Mouse (Mus musculus) liver, embryonic 14.5 days (tissue): ENCODE measurements at regions not wholly inside any gene's neighbourhood (a gene's known extent, or its start where the extent isn't known, plus 50 kb on each side); places are given as distances from the start of the nearest gene placed in this dataset.

Source experiments
- ATAC-seq: fragments of 200-750 bp; cut with Nextera tagmentation; 2 replicates; pipeline ENCODE4 v1.8.0; 2017; ENCODE audit warnings: moderate number of reproducible peaks, mild to moderate bottlenecking, moderate library complexity; ENCODE audit not compliant: insufficient read depth
- DNase-seq, 3 experiments: peaks; one replicate each; pipeline ENCODE4 v3.0.0-alpha.2; 2012 to 2013; ENCODE audit warnings: low read depth in 3 of 3, low spot score in 3 of 3
- H3K27ac ChIP-seq: fragments of 300-500 bp; sonication (generic); 2 replicates; pipeline ENCODE4 v1.5.1; 2014; ENCODE audit warnings: moderate library complexity, mild to moderate bottlenecking, control low read depth, inconsistent platforms
- H3K27me3 ChIP-seq: fragments of 300-500 bp; sonication (generic); 2 replicates; pipeline ENCODE4 v1.6.1; 2014; ENCODE audit warnings: mild to moderate bottlenecking, low read length, moderate library complexity; ENCODE audit not compliant: control insufficient read depth, insufficient read depth
- H3K36me3 ChIP-seq: fragments of 300-500 bp; sonication (generic); replicated peaks from 2 replicates; pipeline ENCODE4 v1.6.1; 2014; ENCODE audit warnings: low read depth; ENCODE audit not compliant: control insufficient read depth, insufficient read depth
- H3K4me1 ChIP-seq, 2 experiments: fragments of 200-500 bp in 1 of 2; fragments of 300-500 bp in 1 of 2; sonication (generic) in 1 of 2; replicated peaks; 2 replicates each; pipeline ENCODE4 v1.6.1; 2012 to 2014; ENCODE audit warnings: antibody characterized with exemption in 1 of 2, inconsistent platforms in 1 of 2, low read length in 1 of 2; ENCODE audit not compliant: control insufficient read depth in 2 of 2, insufficient read depth in 2 of 2
- H3K4me2 ChIP-seq: fragments of 300-500 bp; sonication (generic); 2 replicates; pipeline ENCODE4 v1.6.1; 2014; ENCODE audit warnings: low read depth, mild to moderate bottlenecking, control low read depth, moderate library complexity
- H3K4me3 ChIP-seq, 2 experiments: fragments of 200-500 bp in 1 of 2; fragments of 300-500 bp in 1 of 2; sonication (generic) in 1 of 2; 2 replicates each; pipeline ENCODE4 v1.5.1; 2012 to 2014; ENCODE audit warnings: low read depth in 2 of 2, low read length in 2 of 2, mild to moderate bottlenecking in 2 of 2, control low read depth in 1 of 2, inconsistent platforms in 1 of 2, moderate library complexity in 1 of 2; ENCODE audit not compliant: insufficient read depth in 1 of 2
- H3K9ac ChIP-seq: fragments of 300-500 bp; sonication (generic); replicated peaks from 2 replicates; pipeline ENCODE4 v1.6.1; 2014; ENCODE audit warnings: mild to moderate bottlenecking, control low read depth, moderate library complexity
- H3K9me3 ChIP-seq: fragments of 300-500 bp; sonication (generic); 2 replicates; pipeline ENCODE4 v1.6.1; 2016; ENCODE audit warnings: low read length, mixed read lengths; ENCODE audit not compliant: control insufficient read depth
- CTCF ChIP-seq: IDR thresholded peaks from 2 replicates; pipeline ENCODE4 v1.5.1; 2016; ENCODE audit warnings: antibody characterized with exemption, low read depth, control low read depth
- EP300 ChIP-seq: IDR thresholded peaks from 2 replicates; pipeline ENCODE4 v1.6.1; 2016; ENCODE audit warnings: antibody characterized with exemption, low read depth
- WGBS: fragments of 180-500 bp; shearing (Covaris S2); extraction: QIAGEN DNeasy Blood & Tissue Kit; methylation state at CpG from one replicate; pipeline ENCODE4 v1.1.7; 2014; ENCODE audit not compliant: insufficient replicate concordance; 5-methylcytosine and 5-hydroxymethylcytosine counted together

DNA sequence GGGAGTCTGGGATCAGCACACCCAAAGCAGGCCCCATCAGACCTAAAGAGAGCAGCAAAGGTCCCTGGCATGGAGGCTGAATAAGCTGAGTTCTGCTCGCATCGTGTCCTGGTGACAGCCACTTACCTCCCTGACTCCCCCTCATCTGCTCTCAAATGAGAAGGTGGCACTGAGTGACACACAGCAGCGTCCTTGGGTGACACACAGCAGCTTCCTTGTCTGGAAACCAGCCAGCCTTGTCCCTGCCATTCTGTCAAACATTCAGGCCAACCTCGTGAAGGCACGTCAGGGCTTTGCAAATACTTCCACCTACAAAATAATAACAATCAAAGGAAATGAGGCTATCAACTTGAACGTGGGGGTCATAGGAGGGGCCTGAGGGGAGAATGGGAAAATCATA lies 183.7 kb upstream of the Dnajc19 start:
- Histone ChIP-seq H3K4me2 (no peak overlapping the region), H3K27me3 (no peaks in the 10 kb centered on the region), H3K27ac (no peak overlapping the region), H3K4me3 (no peak overlapping the region), H3K9ac (no peak overlapping the region), H3K36me3 (no peaks in the 10 kb centered on the region), H3K9me3 (no peaks in the 10 kb centered on the region), H3K4me1 (no peaks in the 10 kb centered on the region)
- TF ChIP-seq CTCF, result no peak
- TF ChIP-seq EP300, result no peak
- 39% methylated on average over 6 of the region's 6 CpGs for WGBS
- ATAC-seq (no peak), DNase-seq (no peak)

DNA sequence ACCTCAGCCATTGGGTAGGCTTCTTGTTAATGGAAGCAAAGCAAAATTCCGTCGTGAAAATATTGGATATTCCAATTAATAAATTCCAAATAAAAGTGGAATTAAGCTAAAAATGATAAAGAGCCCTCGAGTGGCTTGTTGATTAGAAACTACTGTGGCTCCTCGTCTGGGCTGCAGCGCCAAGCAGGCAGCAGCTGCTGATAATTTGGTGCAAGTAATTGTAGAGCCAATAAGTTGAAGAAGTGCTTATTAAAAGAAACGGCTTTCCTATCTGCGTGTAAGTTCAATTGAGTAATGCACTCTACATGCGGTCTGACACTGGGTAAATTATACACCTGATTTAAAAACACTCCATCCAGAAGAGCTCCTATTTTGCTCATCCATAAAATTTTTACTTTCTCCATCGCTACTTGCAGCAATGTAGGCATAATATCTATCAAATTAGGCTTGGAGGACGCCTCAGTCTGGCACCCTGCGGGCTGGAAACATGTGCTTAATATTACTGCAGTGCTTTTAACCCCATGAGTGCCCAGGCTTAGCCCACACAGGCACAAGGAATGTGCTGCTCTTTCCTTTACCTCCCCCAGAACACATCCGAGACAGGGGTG lies 171.7 kb upstream of the Dnajc19 start:
- Histone ChIP-seq H3K9me3 (no peaks in the 10 kb centered on the region), H3K4me3 (no peak overlapping the region), H3K4me2 (no peak overlapping the region), H3K36me3 (no peaks in the 10 kb centered on the region), H3K27ac (no peak overlapping the region), H3K4me1 (no peaks in the 10 kb centered on the region), H3K9ac (no peak overlapping the region), H3K27me3 (no peaks in the 10 kb centered on the region)
- DNase-seq (no peak), ATAC-seq (no peak)
- TF ChIP-seq EP300 (no peak), CTCF (no peak)
- 60% methylated on average over 12 of the region's 12 CpGs for WGBS

DNA sequence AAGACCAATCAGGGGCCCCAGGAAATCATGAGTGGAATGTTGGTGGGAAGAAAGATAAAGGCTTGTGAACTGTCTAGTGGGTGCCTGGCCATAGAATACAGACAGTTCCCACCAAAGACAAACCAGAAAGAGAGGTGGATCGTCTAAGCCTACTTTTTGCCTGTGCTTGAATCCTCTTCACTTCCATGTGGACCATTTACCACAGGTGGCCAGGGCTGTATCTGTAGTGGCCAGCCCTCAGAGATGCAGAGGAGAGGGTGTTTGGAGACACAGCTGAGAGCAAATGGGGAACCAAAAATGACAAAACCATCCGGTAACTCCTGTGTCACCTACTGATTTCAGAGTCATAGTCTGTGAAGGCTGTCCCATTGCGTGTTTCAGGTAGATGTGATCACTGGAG lies 161.0 kb upstream of the Dnajc19 start:
- no peak for ATAC-seq

DNA sequence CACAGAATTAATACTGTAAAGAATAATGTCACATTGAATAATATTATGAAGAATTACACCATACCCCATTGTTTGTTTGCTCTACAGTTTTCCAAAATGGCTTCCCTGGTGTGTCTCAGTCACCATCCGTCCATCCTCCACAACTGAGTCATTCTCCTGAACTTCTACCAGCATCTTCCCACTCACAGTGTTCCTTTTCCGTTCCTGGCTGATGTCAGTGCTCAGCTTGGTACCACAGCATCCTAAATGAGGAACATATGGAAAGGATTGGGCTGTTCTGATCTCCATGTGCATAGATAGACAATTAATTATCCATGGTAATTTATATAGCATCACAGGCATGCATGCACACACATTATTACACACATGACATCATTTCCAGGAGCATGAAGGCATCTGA lies 158.9 kb upstream of the Dnajc19 start:
- Histone ChIP-seq H3K27ac (no peak overlapping the region), H3K4me1 (no peaks in the 10 kb centered on the region), H3K4me2 (no peak overlapping the region), H3K9ac (no peak overlapping the region), H3K36me3 (no peaks in the 10 kb centered on the region), H3K4me3 (no peak overlapping the region), H3K27me3 (no peaks in the 10 kb centered on the region), H3K9me3 (no peaks in the 10 kb centered on the region)
- TF ChIP-seq CTCF, result no peak
- WGBS, result 35% methylated on average over 2 of the region's 2 CpGs
- ATAC-seq (no peak), DNase-seq (no peak)

More for the DNA sequence above, 161.0 kb upstream of the Dnajc19 start:
- Histone ChIP-seq H3K27me3 (no peaks in the 10 kb centered on the region), H3K9ac (no peak overlapping the region), H3K27ac (no peak overlapping the region), H3K4me1 (no peaks in the 10 kb centered on the region), H3K4me2 (no peak overlapping the region), H3K9me3 (no peaks in the 10 kb centered on the region), H3K4me3 (no peak overlapping the region), H3K36me3 (no peaks in the 10 kb centered on the region)
- no peak for DNase-seq
- WGBS, result 68% methylated on average over 3 of the region's 3 CpGs
- TF ChIP-seq CTCF (no peak), EP300 (no peak)

DNA sequence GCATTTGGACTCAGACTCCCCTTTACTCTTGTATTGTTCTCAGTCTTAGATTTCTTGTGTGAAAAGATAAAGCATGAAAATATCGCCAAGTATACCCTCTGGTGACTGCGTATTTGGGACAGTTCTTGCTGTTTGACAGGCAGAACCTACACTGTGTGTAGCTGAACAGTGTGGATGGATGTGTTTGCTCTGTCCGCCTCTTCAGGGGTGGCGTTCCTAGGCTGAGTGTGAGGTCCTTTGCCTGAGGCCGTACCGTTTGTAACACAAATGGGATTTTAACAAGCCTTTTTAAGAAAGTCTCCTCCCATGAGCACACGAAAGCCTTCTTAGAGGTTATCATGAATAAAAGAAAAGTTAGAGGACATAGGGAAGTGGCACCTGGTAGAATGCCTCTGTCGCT lies 153.3 kb upstream of the Dnajc19 start:
- Histone ChIP-seq H3K9me3 (no peaks in the 10 kb centered on the region), H3K27ac (no peak overlapping the region), H3K9ac (no peak overlapping the region), H3K4me2 (no peak overlapping the region), H3K4me1 (no peaks in the 10 kb centered on the region), H3K4me3 (no peak overlapping the region), H3K27me3 (no peaks in the 10 kb centered on the region), H3K36me3 (no peaks in the 10 kb centered on the region)
- no peak for ATAC-seq
- TF ChIP-seq CTCF, result no peak
- WGBS, result 62% methylated on average over 8 of the region's 8 CpGs
- DNase-seq, result no peak
